Mouse (Mus musculus) testis, adult 2 months (tissue): ENCODE measurements around the gene Gls2.

Source experiments
- CTCF ChIP-seq: fragments of 200-500 bp; IDR thresholded peaks from 2 replicates; pipeline ENCODE4 v1.5.1; 2012; ENCODE audit warnings: low read depth, mild to moderate bottlenecking, inconsistent platforms, low read length, moderate library complexity; ENCODE audit not compliant: control insufficient read depth, insufficient read depth, insufficient replicate concordance
- POLR2A ChIP-seq: fragments of 200-500 bp; IDR thresholded peaks from 2 replicates; pipeline ENCODE4 v1.6.1; 2012; ENCODE audit warnings: low read depth, mild to moderate bottlenecking, inconsistent platforms, low read length, moderate library complexity; ENCODE audit not compliant: control insufficient read depth

- TF ChIP-seq POLR2A (no peak), CTCF (no peak)
Measured at GRCm38 (mm10) chr10:128258953-128259352, 64.7 kb downstream of the Gls2 start.
